Mouse (Mus musculus) midbrain, postnatal 0 days (tissue): ENCODE results near the gene Stk32b. TPM values are rescaled to one million over a fixed set of nuclear protein-coding genes. Genes with fewer than 3 reads are reported as not detected.

Experiments
- ATAC-seq: fragments of 200-750 bp; cut with Nextera tagmentation; 2 replicates; pipeline ENCODE4 v1.8.0; 2017; ENCODE audit warnings: moderate number of reproducible peaks, mild to moderate bottlenecking, moderate TSS enrichment, moderate library complexity; ENCODE audit not compliant: low FRiP score
- DNase-seq: peaks from one replicate; pipeline ENCODE4 v3.0.0-alpha.2; 2015; ENCODE audit warnings: low spot score
- H3K27ac ChIP-seq: fragments of 300-500 bp; sonication (generic); 2 replicates; pipeline ENCODE4 v1.5.1; 2014; ENCODE audit warnings: low read depth, mild to moderate bottlenecking, low read length, mixed read lengths
- H3K27me3 ChIP-seq: fragments of 300-500 bp; sonication (generic); 2 replicates; pipeline ENCODE4 v1.6.1; 2014; ENCODE audit warnings: low read length, control low read depth, mixed read lengths; ENCODE audit not compliant: insufficient read depth
- H3K36me3 ChIP-seq: fragments of 300-500 bp; sonication (generic); 2 replicates; pipeline ENCODE4 v1.6.1; 2014; ENCODE audit warnings: low read length, control low read depth, mixed read lengths; ENCODE audit not compliant: insufficient read depth
- H3K4me1 ChIP-seq: fragments of 300-500 bp; sonication (generic); 2 replicates; pipeline ENCODE4 v1.6.1; 2014; ENCODE audit warnings: mild to moderate bottlenecking, control low read depth, antibody characterized with exemption, low read length, mixed read lengths; ENCODE audit not compliant: insufficient read depth
- H3K4me2 ChIP-seq: fragments of 300-500 bp; sonication (generic); 2 replicates; pipeline ENCODE4 v1.6.1; 2014; ENCODE audit warnings: low read depth, mild to moderate bottlenecking, low read length, mixed read lengths; ENCODE audit not compliant: poor library complexity, severe bottlenecking
- H3K4me3 ChIP-seq: fragments of 300-500 bp; sonication (generic); 2 replicates; pipeline ENCODE4 v1.5.1; 2014; ENCODE audit warnings: low read depth, mild to moderate bottlenecking, low read length, moderate library complexity
- H3K9ac ChIP-seq: fragments of 300-500 bp; sonication (generic); replicated peaks from 2 replicates; pipeline ENCODE4 v1.6.1; 2014; ENCODE audit warnings: mild to moderate bottlenecking, low read length, moderate library complexity, mixed read lengths; ENCODE audit not compliant: poor library complexity, severe bottlenecking
- H3K9me3 ChIP-seq: fragments of 300-500 bp; sonication (generic); 2 replicates; pipeline ENCODE4 v1.6.1; 2016; ENCODE audit warnings: low read length, control low read depth
- CTCF ChIP-seq: IDR thresholded peaks from 2 replicates; pipeline ENCODE4 v1.5.1; 2016; ENCODE audit warnings: antibody characterized with exemption, mild to moderate bottlenecking
- WGBS: fragments of 180-500 bp; shearing (Covaris S2); extraction: QIAGEN DNeasy Blood & Tissue Kit; methylation state at CpG from one replicate; pipeline ENCODE4 v1.1.7; 2014; 5-methylcytosine and 5-hydroxymethylcytosine counted together
- polyA plus RNA-seq: library from polyadenylated mRNA; unstranded; fragments of >200 nt; fragmentation: Nextera tagmentation; extraction: Ambion mirVana; gene quantifications from 2 replicates; pipeline ENCODE4 v1.2.1, GENCODE M21; 2015
- total RNA-seq: library from RNA; depleted of rRNA; stranded (reverse); fragments of >200 nt; gene quantifications from 2 replicates; pipeline ENCODE4 v1.2.3, GENCODE M21; 2014; rRNA removed

The Stk32b gene
- 28.5 and 39.3 TPM in 2 replicates for total RNA-seq
- 30.6 and 31.4 TPM in 2 replicates for polyA plus RNA-seq

DNA sequence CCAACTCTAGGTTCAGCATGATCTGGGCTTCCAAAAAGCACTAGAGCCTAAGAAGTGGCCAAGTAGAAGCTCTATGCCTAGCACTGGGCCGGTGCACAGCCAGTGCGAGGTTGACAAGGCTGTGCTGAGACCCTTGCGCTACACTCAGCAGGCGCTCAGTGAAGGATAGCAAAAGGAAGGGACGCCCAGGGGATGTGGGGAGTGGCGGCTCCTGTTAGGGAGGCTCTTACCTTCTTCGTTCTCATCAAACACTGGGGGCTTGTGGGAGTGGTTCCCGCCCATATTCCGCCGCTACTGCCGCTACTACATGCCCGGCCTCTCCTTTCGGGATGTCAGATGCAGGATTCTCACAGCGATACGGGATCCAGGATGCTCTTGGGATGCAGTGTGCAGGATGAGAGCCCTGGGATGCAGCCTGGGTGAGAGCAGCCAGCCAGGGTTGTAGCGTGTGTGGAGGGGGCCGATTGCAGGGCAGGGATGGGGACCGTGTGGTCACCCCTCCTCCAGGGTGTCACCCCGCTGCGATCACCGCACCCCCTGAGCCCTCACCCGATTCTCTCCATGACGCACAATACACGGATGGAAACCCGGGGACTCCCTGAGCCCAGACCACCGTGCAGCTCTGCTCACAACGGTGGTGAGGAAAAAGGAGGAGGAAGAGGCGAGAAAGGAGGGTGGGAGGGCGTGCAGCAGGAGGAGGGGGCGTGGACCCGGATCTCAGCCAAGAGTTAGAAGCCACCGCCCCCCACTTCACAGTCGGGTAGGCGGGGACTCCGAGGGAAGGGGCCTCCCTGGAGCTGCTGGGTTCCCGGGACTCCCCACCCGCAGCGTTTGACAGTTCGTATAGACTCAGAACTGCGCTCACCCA, at the start of gene Stk32b:
Stk32b (minus strand) TSS at position 667 of the 868 bp plus-strand sequence.
- DNase-seq (peak; percentile 76), ATAC-seq (peak; percentile 77)
- peak within 1 kb of the TSS; percentile 71 for H3K4me2 ChIP-seq
- H3K27ac ChIP-seq, result peak within 1 kb of the TSS; percentile 55
- H3K36me3 ChIP-seq, result no peaks in the 10 kb centered on the region
- H3K9me3 ChIP-seq, result no peaks in the 10 kb centered on the region
- peak within 1 kb of the TSS; percentile 74 for H3K9ac ChIP-seq
- H3K4me1 ChIP-seq, result 0 out of 2 replicates have a peak, but pooled peaks cover 6% of the 10 kb centered on the region
- TF ChIP-seq CTCF, result no peak
- 1% methylated on average over 38 of the region's 40 CpGs for WGBS
- peak within 1 kb of the TSS; percentile 67 for H3K4me3 ChIP-seq
- H3K27me3 ChIP-seq, result peaks cover 4% of the 10 kb centered on the region

DNA sequence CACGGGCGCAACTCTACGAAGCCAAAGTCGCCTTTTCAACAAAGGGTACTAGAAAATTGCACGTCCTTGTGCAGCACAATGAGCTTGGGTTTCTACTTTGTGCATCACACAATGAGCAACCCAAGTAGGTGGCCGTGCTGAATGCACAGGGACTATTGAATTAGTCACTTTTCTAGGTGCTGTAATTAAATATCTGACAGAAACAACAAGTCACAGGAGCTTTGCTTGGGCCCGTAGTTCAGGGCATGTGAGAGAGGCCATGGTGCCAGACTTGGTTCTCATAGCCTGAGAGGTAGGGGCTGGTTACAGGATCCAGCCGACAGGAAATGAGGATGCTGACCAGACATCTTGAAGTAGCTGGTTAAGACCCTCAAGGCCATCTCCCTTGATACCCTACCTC, 48.9 kb upstream of the Stk32b start:
- Histone ChIP-seq H3K9me3 (no peaks in the 10 kb centered on the region), H3K4me2 (no peak overlapping the region), H3K9ac (no peak overlapping the region), H3K4me1 (no peaks in the 10 kb centered on the region), H3K27ac (no peak overlapping the region), H3K27me3 (0 out of 2 replicates have a peak, but pooled peaks cover 6% of the 10 kb centered on the region), H3K4me3 (no peak overlapping the region), H3K36me3 (no peaks in the 10 kb centered on the region)
- WGBS, result 35% methylated on average over 8 of the region's 8 CpGs
- DNase-seq (no peak), ATAC-seq (no peak)
- no peak for TF ChIP-seq CTCF

DNA sequence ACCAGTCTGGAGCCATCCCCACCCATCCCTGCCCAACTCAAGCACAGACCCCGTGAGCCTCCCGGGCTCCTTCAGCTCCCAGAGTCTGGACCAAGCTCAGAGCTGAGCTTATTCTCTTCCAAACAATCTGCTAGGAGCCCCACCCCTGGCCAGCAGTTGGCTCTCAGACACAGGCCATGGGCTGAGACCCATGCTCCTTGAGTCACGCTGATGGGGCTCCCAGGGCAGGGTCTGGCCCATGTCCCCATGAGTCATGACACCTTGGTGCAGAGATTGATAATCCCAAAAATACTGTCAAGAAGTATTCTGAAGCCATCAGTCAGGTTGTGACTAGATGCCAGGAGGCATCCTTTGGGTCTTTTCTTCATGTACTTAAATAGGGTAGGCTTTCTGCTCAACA, 45.1 kb upstream of the Stk32b start:
- Histone ChIP-seq H3K36me3 (no peaks in the 10 kb centered on the region), H3K4me3 (no peak overlapping the region), H3K4me2 (no peak overlapping the region), H3K4me1 (no peaks in the 10 kb centered on the region), H3K27me3 (0 out of 2 replicates have a peak, but pooled peaks cover 3% of the 10 kb centered on the region), H3K9me3 (no peaks in the 10 kb centered on the region), H3K27ac (no peak overlapping the region), H3K9ac (no peak overlapping the region)
- TF ChIP-seq CTCF, result no peak
- DNase-seq (no peak), ATAC-seq (no peak)
- 93% methylated on average over 3 of the region's 3 CpGs for WGBS

DNA sequence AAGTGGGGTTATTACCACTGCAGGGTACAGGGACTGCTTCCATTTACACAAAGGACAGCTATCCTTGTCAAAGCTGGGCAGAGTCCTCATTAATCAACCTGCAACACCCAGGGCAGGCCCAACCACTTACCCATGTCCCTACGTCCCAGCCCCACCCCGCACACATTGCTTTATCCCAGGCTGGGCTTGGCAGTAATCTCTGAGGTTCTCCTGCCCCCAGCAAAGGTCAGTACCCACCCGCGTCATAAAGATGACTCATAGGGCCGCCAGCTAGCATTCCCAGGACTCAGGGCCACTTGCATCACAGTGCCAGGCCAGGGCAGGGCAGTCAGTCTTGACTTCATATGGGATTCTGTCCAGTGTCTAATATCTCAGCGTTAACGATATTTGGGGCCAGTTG, 36.4 kb upstream of the Stk32b start:
- WGBS, result 86% methylated on average over 7 of the region's 7 CpGs
- ATAC-seq (no peak), DNase-seq (no peak)
- Histone ChIP-seq H3K9ac (no peak overlapping the region), H3K27me3 (no peaks in the 10 kb centered on the region), H3K4me3 (no peak overlapping the region), H3K36me3 (no peaks in the 10 kb centered on the region), H3K9me3 (no peaks in the 10 kb centered on the region), H3K27ac (no peak overlapping the region), H3K4me1 (no peaks in the 10 kb centered on the region), H3K4me2 (no peak overlapping the region)
- no peak for TF ChIP-seq CTCF

DNA sequence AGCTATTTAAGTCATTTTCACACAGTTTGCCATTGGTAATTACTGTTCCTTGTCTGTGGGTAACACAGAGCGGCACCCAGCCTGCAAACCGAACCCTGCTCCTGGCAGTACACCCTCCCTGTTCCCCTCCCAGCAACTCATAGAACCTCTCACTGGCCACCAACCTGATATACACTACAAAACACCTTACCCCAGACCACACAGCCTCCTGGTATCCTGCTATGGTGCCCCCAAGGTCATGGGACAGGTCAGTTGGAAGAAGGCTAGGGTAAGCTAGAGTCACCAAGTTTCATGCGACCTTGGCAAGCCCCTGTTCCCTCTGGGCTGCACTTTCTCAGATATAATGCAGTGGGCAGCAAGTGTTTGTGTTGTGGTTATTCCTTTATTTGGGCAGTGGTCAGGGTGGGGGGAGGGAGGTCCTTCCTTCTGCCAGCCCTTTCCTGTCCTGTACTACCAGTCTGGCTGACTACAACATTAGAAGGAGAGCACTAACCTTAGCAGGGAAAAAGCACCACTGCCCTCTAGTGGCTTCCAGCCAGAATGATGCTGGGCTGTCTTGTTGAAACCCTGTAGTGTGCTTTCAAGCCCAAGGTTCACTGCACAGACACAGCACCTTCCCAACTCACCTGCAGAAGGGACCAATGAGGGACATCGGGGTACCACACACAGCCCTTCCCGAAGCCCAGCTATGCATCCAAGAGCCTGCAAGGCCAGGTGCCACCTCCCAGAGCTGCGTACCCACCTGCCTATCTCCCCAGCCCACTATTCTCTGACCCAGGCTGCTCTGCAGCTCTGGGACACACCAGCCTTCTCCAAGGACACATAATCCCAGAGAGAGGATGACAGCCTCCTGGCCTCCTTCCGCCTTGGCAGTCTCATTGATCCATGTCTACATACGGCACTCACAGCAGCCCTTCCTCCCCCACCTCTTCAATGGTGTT, 35.3 kb upstream of the Stk32b start:
- Histone ChIP-seq H3K9ac (no peak overlapping the region), H3K9me3 (no peaks in the 10 kb centered on the region), H3K36me3 (no peaks in the 10 kb centered on the region), H3K27ac (no peak overlapping the region), H3K27me3 (no peaks in the 10 kb centered on the region), H3K4me2 (no peak overlapping the region), H3K4me3 (no peak overlapping the region), H3K4me1 (no peaks in the 10 kb centered on the region)
- TF ChIP-seq CTCF, result peak; percentile 97
- 64% methylated on average over 8 of the region's 8 CpGs for WGBS
- ATAC-seq (peak; percentile 76), DNase-seq (peak; percentile 91)
